Mouse (Mus musculus): ENCODE data around the gene Gm12394.
"Not testable (repeated sequence)": the region's sequence is repeated elsewhere in the genome, so short reads cannot be mapped to it uniquely, and the experiment has no call there.

Gm12394 gene

GRCm38 (mm10) chr4:42856671-42857070 is at the start of gene Gm12394:
TSS of gene Gm12394 (minus strand) at chr4:42856771.
- not testable (repeated sequence) for DNase-seq (ENCODE audit: low read depth, low spot score)

DNA sequence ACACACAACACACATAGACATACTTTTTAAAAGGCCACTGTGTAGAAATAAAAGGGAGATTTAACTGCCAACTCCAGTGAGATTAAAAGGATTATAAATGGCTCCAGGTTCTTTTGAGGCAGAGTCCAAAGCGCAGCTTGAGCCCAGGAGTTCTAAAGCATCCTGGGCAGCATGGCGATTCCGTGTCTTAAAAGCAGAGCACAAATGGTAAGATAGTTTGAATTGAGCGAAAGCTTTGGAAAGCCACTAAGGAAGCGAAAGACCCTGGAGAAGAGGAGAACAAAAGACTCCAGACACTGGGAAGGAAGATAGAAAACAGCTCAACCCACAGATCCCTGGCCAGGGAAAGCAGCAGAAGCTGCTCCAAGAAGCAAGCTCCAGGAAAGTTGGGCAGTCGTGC is 48.4 kb upstream of the Gm12394 start:
- DNase-seq (ENCODE audit: low read depth, low spot score): no peak

GRCm38 (mm10) chr4:42904523-42904922 is 48.0 kb upstream of the Gm12394 start:
- no peak for DNase-seq (ENCODE audit: low read depth, low spot score)

- no peak for DNase-seq (ENCODE audit: low read depth, low spot score)
Observed at GRCm38 (mm10) chr4:42903942-42904341, 47.4 kb upstream of the Gm12394 start.

DNA sequence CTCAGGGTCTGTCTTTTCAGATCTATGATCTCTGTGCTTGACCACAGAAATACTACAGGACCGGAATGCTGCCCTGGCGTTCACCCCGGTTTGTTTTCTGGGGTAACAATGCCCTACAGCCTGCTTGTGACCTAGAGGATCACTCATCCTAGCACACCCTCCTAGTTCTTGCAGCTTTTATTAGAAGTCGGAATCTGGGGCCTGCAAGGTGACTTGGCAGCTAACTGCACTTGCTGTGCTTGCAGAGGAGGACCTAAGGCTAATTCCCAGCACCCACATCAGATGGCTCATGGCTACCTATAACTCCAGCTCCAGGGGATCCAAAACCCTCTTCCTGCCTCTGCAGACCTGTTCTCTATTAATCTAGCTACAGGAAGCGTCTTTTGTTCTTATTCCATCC is 46.2 kb upstream of the Gm12394 start:
- DNase-seq (ENCODE audit: low read depth, low spot score): no peak

DNA sequence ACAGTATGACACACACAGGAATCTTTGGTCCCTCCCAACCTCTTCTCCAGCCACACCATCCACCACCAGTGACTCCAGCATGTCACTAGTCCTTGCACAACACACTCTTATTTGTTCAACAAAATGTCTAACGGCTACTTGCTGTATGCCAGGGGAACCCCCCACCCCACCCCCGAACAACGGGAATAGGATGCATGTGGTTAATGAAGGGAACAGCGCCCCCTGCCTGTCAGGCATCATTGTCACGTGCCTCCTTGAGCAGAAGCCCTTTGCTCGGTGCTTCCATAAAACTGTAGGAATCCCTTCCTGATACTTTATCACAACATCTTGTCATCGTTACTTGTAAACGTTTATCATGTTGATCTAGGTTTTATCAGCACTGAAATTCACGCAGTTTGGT is 45.6 kb upstream of the Gm12394 start:
- no peak for DNase-seq (ENCODE audit: low read depth, low spot score)

GRCm38 (mm10) chr4:42900878-42901277 is 44.3 kb upstream of the Gm12394 start:
- no peak for DNase-seq (ENCODE audit: low read depth, low spot score)

DNA sequence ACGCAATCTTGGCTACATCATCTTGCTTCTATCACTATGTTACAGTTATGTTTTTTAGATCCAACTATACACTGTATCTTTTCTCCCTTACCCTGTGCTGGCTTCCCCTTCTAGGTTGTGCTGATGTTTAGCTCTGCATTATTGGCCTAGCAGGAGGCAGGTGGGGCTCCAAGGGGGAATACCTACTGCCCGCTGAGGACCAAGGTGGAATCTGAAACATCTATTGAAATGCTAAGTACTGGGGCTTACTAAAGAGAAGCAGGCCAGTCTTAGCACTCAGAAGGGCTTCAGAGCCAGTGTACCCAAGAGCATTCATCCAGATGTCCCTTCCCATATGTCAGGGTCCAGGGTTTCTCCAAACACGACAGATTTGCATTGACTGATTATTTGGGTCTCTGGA is 42.3 kb upstream of the Gm12394 start:
- DNase-seq (ENCODE audit: low read depth, low spot score): no peak

DNA sequence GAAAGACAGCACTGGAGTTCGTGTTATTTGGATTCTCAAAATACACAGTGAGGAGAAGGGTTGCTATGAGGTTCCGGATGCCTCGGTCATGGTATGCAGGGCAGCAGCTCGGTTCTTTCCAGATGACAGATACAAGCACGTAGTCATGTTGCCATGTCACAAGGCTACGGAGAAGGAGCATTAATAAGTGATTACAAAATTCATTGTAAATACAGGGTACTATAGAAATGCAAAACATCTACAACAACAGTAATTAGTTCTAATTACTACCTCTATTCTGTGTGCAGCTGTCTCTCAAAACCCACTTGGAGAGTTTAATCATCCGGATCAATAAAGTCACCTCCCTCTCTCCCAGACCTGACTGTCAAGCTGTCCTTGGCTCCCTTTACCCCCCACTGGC is 38.5 kb upstream of the Gm12394 start:
- DNase-seq (ENCODE audit: low read depth, low spot score): no peak

DNA sequence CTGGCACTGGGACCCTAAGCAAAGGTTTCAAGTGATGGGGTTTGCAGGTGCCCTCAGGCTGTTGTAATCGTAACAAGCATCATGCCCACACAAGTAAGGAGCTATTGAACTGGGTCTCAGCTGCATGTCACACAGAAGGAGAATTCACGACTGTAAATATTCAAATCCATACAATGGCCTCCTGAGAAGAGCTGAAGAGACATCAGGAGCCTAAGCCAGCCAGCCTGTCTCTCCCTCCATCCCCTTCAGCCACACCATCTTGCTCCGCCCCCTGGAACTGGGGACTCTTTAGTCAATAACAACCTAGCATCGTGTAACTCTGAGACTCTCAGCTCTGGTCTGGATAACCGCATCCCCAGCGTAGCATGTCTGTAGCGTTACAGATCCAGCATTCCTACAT is 34.6 kb upstream of the Gm12394 start:
- DNase-seq (ENCODE audit: low read depth, low spot score): no peak

DNA sequence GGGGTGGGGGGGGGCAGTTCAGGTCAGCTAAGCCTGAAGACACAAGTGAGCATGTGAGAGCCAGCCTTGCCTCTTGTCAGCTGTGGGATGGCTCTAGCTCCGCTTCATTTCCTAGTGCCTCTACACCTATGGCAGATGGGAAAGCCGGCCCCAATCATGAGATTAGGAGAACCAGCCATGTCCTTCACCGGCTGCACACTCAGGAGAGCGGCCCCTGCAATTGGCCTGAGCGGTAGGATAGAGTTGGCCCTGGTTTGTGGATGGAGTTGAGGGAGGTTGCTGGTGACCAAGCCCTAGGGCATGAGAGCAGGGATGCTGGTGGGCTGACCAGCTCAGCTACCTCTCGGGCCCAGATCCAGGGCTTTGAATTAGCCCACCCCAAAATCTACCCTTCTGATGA is 32.2 kb upstream of the Gm12394 start:
- no peak for DNase-seq (ENCODE audit: low read depth, low spot score)

DNA sequence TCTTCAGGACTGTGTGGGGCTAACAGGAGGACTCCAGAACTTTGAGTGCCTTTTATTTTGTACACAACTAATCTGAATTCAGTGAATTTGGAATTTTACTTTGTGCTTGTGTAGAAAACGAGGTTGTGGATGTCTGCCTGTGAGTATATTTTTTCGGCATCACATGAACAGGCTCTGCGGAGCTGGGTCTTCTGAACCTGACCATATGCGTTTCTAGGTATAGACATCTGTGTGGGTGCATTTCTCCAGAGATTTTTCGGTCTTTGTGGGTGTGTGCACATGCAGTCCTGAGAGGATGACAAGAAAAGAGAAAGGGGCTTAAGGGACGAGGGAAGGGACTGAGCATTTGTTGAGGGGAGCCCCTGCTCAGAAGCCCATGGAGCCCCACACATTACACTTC is 30.4 kb upstream of the Gm12394 start:
- no peak for DNase-seq (ENCODE audit: low read depth, low spot score)

- DNase-seq (ENCODE audit: low read depth, low spot score): no peak
Observed at GRCm38 (mm10) chr4:42880677-42880948, 24.0 kb upstream of the Gm12394 start.

DNA sequence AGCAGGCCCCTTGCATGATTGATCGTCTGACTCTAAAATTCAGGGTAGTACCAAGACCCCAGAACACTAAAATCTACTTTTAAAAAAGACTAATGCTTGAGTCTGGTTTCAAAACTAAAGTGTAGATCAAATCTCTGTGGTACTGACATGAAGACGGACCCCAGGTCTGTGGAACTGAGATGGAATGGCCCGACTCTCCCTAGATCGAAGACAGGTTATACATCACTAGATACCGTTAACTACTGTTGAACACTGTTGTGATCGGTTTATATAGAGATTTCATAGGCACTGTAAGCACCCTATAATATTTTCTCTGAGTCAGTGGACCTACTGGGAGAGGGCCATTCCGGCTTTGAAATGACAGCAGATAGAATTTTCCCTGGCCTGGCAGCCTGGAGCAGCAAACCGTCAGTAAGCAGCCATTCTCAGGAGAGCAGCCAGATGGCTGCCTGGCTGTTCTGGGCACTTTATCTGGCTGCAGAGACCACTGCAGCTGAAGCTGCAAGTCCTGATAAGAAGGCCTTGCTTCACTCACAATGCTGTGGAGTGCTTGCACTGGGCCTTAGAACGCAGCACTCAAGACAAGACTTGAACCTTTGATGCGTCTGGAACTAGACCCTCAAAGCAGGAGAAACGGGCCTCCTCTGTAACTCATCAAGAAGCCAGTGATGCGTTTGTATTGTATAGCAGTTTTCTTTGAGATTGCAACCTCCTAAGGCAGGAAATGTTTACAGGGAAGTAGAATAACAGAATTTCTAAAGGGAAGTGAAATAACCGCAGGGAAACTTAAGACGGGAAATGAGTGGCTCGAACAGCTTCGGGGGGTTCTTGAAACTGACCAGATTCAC is 23.5 kb upstream of the Gm12394 start:
- DNase-seq (ENCODE audit: low read depth, low spot score): no peak

GRCm38 (mm10) chr4:42877657-42878056 is 21.1 kb upstream of the Gm12394 start:
- no peak for DNase-seq (ENCODE audit: low read depth, low spot score)

DNA sequence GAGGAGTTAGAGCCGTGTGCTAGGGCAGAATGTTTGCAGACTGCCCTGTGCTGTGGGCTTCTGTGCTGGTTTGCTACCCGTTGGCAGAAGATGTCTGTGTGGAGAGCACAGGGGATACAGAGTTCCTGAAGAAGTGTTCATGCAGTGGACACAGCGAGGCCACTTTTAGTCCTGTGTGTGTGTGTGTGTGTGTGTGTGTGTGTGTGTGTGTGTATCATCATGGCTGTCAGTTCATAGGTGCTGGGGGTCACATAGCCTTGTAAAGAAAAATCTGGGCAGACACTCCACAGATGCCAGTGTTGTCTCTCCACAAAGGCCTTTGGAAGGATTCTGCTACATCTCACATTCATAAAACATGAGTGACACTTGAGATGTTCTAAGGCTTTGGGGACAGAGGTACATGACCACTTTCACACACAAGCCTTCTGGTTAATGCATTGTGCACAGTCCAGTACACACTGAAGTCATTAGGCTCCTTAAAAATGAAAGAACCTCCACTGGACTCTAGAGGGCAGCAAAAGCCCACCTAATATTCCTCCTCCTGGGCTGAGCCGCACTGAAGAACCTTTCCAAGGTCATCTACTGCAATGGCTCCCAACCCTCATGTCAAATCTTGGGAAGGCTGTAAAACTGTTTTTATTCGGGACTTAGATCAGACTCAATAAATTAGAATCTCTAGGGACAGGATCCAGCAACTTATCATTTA is 20.2 kb upstream of the Gm12394 start:
- DNase-seq (ENCODE audit: low read depth, low spot score): no peak

DNA sequence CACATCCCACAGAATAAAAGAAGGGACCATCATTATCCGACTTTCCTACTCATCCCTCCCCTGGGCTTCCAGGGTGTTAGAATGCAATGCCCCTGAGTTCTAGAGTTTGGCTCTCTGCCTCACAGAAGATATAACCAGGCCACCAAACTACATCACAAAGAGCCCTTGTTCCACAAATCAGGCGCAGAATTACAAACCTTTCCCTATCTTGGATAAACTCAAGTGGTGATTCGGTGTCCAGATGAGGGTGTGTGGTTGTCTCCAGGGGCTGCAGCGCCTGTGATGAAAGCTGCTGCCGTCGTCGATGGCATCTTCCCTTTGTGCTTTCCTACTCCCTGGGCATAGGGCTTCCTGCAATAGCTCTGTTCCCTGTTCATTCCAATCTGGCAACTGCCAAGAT is 17.6 kb upstream of the Gm12394 start, which contains the start of gene Fam205c:
Gene Fam205c, minus strand, starts transcription at position 101 of the 400 bp plus-strand sequence.
- DNase-seq (ENCODE audit: low read depth, low spot score): no peak

DNA sequence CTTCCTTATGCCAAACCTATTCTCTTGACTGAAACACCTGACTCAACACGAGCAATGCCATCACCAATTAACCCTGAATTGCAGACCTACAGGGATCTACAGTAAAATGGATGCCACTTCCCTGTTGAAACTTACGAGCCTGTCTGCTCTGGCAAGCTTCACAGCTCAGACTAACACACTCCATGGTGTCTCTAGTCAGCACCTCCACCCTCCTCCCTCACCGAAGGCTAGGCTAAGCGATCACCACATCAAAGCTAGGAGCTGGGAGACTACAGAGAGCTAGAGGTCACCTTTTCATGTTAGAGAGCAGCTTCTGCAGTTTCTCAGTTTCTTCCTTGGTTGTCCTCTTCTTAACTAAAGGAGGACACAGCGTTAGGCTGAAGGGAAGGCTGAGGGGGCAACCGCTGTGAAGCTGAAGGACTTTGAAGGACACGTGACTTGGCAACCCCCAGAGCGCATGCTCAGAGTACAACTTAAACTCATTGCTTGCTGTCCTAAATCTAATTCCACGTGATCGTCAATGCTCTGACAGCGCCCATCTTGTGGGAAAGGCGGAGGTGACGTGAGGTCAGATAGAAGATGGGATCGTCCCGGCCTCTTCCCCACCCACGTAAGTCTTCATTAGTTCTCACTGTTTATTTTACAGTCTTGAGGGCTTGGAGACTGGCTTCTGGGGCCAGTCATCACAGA is 16.3 kb upstream of the Gm12394 start:
- DNase-seq (ENCODE audit: low read depth, low spot score): no peak

DNA sequence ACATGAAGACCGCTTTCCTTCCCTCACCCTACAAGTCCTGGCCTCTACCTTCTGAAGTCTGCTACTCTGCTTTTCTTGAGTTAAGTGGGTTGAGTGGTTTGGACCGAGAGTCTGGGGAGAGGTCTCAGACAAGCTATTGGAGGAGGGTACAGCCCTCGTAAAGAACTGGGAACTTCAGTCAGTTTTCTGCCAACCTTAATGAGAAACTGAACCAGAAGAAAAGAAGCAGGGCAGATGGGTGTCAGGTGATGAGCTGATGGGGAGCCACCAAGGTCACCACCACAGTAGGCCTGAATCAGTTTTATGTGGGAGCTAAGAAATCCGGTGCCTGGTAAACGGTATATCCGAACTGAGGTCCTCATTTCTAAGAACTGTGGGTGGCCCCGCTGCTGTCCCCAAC is 15.6 kb upstream of the Gm12394 start:
- no peak for DNase-seq (ENCODE audit: low read depth, low spot score)

GRCm38 (mm10) chr4:42870748-42871147 is 14.2 kb upstream of the Gm12394 start:
- DNase-seq (ENCODE audit: low read depth, low spot score): no peak

GRCm38 (mm10) chr4:42868193-42868592 is 11.6 kb upstream of the Gm12394 start:
- DNase-seq (ENCODE audit: low read depth, low spot score): no peak

DNA sequence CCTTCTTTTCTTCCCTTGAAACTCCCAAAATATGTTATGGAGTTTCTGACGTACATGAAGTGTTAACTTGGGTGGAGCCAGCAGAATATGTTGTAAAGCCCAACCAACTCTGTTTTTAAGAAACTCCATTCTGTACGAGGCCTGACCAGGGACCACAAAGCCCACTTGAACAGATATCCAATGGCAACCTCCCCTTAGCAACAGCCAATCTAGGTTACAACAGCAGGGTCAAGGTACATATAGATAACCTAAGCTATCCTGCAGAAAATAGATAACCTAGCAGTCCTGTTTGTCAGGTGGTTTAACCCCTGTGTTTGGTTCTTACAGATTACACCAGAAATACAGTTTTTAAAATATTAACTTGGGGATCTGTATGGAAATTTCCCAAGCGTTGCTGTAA is 10.8 kb upstream of the Gm12394 start:
- DNase-seq (ENCODE audit: low read depth, low spot score): no peak

DNA sequence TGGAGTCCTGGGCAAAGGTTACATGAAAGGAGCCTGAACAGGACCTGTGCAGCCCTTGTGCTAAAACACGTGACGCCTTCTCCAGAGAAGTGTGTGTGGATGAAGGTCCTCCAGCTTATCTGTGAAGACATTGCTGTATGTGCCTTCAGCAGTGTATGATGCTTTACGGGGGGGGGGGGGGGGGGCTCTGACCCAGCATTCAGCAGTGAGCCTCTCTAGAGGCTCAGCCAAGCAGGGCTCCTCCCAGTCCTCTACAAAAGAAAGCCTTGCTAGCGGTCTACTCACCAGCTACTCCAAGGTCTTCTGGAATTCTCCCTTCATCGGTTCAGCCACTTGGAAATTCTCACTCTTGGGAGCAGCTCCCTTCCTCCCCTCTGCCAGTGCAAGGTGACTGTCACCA is 6.9 kb upstream of the Gm12394 start:
- not testable (repeated sequence) for DNase-seq (ENCODE audit: low read depth, low spot score)
